Mouse (Mus musculus) megakaryocyte progenitor cell, adult 5-6 weeks (primary cell): ENCODE measurements at regions not wholly inside any gene's neighbourhood (a gene's known extent, or its start where the extent isn't known, plus 50 kb on each side); places are given as distances from the start of the nearest gene placed in this dataset.

Source experiments
- ATAC-seq: replicated peaks from 2 replicates; pipeline ENCODE4 v1.8.0; 2016; ENCODE audit warnings: mild to moderate bottlenecking, moderate TSS enrichment, inconsistent platforms; ENCODE audit not compliant: poor library complexity

- ATAC-seq: peak; percentile 100
Measured at GRCm38 (mm10) chr13:16314669-16315068, 303.0 kb downstream of the Inhba start.

- ATAC-seq: no peak
Measured at GRCm38 (mm10) chr13:16315689-16316088, 304.0 kb downstream of the Inhba start.

- no peak for ATAC-seq
Measured at GRCm38 (mm10) chr13:16316581-16316980, 304.9 kb downstream of the Inhba start.

GRCm38 (mm10) chr13:16317412-16317811 lies 305.8 kb downstream of the Inhba start:
- ATAC-seq: no peak

- ATAC-seq: peak; percentile 42; the same call in 1 of the 2 replicates
Measured at GRCm38 (mm10) chr13:16320392-16320791, 308.7 kb downstream of the Inhba start.

- peak; percentile 91 for ATAC-seq
Measured at GRCm38 (mm10) chr13:16325661-16326060, 314.0 kb downstream of the Inhba start.

- no peak for ATAC-seq
Measured at GRCm38 (mm10) chr13:16341727-16342126, 330.1 kb downstream of the Inhba start.

GRCm38 (mm10) chr13:16342171-16342570 lies 330.5 kb downstream of the Inhba start:
- ATAC-seq: no peak

- ATAC-seq: no peak
Measured at GRCm38 (mm10) chr13:16343280-16343945, 331.8 kb downstream of the Inhba start.

- peak; percentile 99 for ATAC-seq
Measured at GRCm38 (mm10) chr13:16349353-16349752, 337.7 kb downstream of the Inhba start.

- no peak for ATAC-seq
Measured at GRCm38 (mm10) chr13:16350061-16350460, 338.4 kb downstream of the Inhba start.

GRCm38 (mm10) chr13:16355316-16355715 lies 343.7 kb downstream of the Inhba start:
- ATAC-seq: no peak

GRCm38 (mm10) chr13:16379492-16379891 lies 367.8 kb downstream of the Inhba start:
- ATAC-seq: no peak

- no peak for ATAC-seq
Measured at GRCm38 (mm10) chr13:16379949-16380348, 368.3 kb downstream of the Inhba start.

GRCm38 (mm10) chr13:16382936-16383511 lies 371.4 kb downstream of the Inhba start:
- no peak for ATAC-seq

GRCm38 (mm10) chr13:16416356-16417019 lies 404.8 kb downstream of the Inhba start:
- no peak for ATAC-seq

GRCm38 (mm10) chr13:16424147-16424546 lies 412.5 kb downstream of the Inhba start:
- no peak for ATAC-seq

GRCm38 (mm10) chr13:16435436-16435835 lies 423.8 kb downstream of the Inhba start:
- no peak for ATAC-seq

- ATAC-seq: no peak
Measured at GRCm38 (mm10) chr13:16453234-16453633, 441.6 kb downstream of the Inhba start.

GRCm38 (mm10) chr13:16459743-16460142 lies 448.1 kb downstream of the Inhba start:
- ATAC-seq: peak; percentile 96

- no peak for ATAC-seq
Measured at GRCm38 (mm10) chr13:16461681-16462080, 450.0 kb downstream of the Inhba start.

- no peak for ATAC-seq
Measured at GRCm38 (mm10) chr13:16464823-16465222, 453.2 kb downstream of the Inhba start.
